Mouse (Mus musculus) forebrain, embryonic 11.5 days (tissue): Measurements from ENCODE around the gene Celsr1. TPM values are rescaled to one million over a fixed set of nuclear protein-coding genes. Genes with fewer than 3 reads are reported as not detected.

Experiments
- ATAC-seq: fragments of 200-750 bp; cut with Nextera tagmentation; replicated peaks from 2 replicates; pipeline ENCODE4 v1.8.0; 2017; ENCODE audit warnings: moderate TSS enrichment; ENCODE audit not compliant: low FRiP score
- DNase-seq: peaks from one replicate; pipeline ENCODE4 v3.0.0-alpha.2; 2017; ENCODE audit warnings: low spot score
- H3K27ac ChIP-seq: fragments of 300-500 bp; sonication (generic); 2 replicates; pipeline ENCODE4 v1.5.1; 2014; ENCODE audit warnings: low read depth, low read length
- H3K27me3 ChIP-seq: fragments of 300-500 bp; sonication (generic); 2 replicates; pipeline ENCODE4 v1.6.1; 2014; ENCODE audit warnings: mild to moderate bottlenecking, low read length, mixed read lengths; ENCODE audit not compliant: control insufficient read depth, insufficient read depth
- H3K36me3 ChIP-seq: fragments of 300-500 bp; sonication (generic); 2 replicates; pipeline ENCODE4 v1.6.1; 2014; ENCODE audit warnings: mild to moderate bottlenecking, low read length, moderate library complexity, mixed read lengths; ENCODE audit not compliant: control insufficient read depth, insufficient read depth
- H3K4me1 ChIP-seq: fragments of 300-500 bp; sonication (generic); replicated peaks from 2 replicates; pipeline ENCODE4 v1.6.1; 2014; ENCODE audit warnings: low read length, mixed read lengths; ENCODE audit not compliant: control insufficient read depth, insufficient read depth
- H3K4me2 ChIP-seq: fragments of 300-500 bp; sonication (generic); 2 replicates; pipeline ENCODE4 v1.6.1; 2014; ENCODE audit warnings: low read depth, mild to moderate bottlenecking, low read length, moderate library complexity, mixed read lengths; ENCODE audit not compliant: severe bottlenecking
- H3K4me3 ChIP-seq: fragments of 300-500 bp; sonication (generic); 2 replicates; pipeline ENCODE4 v1.5.1; 2014; ENCODE audit warnings: low read depth, low read length
- H3K9ac ChIP-seq: fragments of 300-500 bp; sonication (generic); 2 replicates; pipeline ENCODE4 v1.6.1; 2014; ENCODE audit warnings: low read length
- H3K9me3 ChIP-seq: fragments of 300-500 bp; sonication (generic); 2 replicates; pipeline ENCODE4 v1.6.1; 2016; ENCODE audit warnings: low read length, mixed read lengths; ENCODE audit not compliant: control insufficient read depth
- WGBS: fragments of 180-500 bp; shearing (Covaris S2); extraction: QIAGEN DNeasy Blood & Tissue Kit; methylation state at CpG from one replicate; pipeline ENCODE4 v1.1.7; 2014; 5-methylcytosine and 5-hydroxymethylcytosine counted together
- polyA plus RNA-seq: library from polyadenylated mRNA; unstranded; fragments of >200 nt; fragmentation: Nextera tagmentation; extraction: Ambion mirVana; gene quantifications from 2 replicates; pipeline ENCODE4 v1.2.1, GENCODE M21; 2014

Gene Celsr1
- polyA plus RNA-seq, 1 experiment from 2014 or later: 7.3 TPM

- Histone ChIP-seq H3K4me3 (no peak overlapping the region), H3K36me3 (no peaks in the 10 kb centered on the region), H3K27me3 (no peaks in the 10 kb centered on the region), H3K9ac (no peak overlapping the region), H3K4me1 (no peaks in the 10 kb centered on the region), H3K9me3 (no peaks in the 10 kb centered on the region), H3K4me2 (no peak overlapping the region), H3K27ac (no peak overlapping the region)
- ATAC-seq: no peak
- no peak for DNase-seq
- WGBS: 87% methylated on average over 5 of the region's 5 CpGs
Measured at GRCm38 (mm10) chr15:86077934-86078333, 44.4 kb upstream of the Celsr1 start.

DNA sequence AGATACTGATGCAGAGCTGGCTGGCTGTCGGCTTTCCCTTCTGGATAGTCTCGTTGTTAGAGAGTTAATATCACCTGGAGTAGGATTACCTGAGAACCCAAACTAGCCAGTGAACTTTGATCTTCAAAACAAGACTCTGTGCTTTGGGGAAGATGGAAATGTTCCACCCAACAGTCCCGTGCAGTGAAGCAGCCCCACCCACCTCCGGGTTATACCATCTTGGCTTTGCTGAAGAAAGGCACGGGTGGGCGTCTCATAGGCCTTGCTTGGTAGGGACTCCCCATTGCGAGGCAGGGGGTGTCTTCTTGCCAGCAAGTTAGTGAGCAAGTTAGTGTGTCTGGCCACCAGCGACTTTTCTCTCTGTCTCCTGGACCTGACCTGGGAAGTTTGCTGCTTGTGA is 42.8 kb upstream of the Celsr1 start:
- Histone ChIP-seq H3K27me3 (no peaks in the 10 kb centered on the region), H3K9ac (no peak overlapping the region), H3K36me3 (no peaks in the 10 kb centered on the region), H3K4me1 (no peaks in the 10 kb centered on the region), H3K4me3 (no peak overlapping the region), H3K27ac (no peak overlapping the region), H3K9me3 (no peaks in the 10 kb centered on the region), H3K4me2 (no peak overlapping the region)
- 87% methylated on average over 8 of the region's 8 CpGs for WGBS
- DNase-seq: no peak
- no peak for ATAC-seq

- DNase-seq: no peak
- H3K9me3 ChIP-seq: no peaks in the 10 kb centered on the region
- 82% methylated on average over 2 of the region's 2 CpGs for WGBS
- no peaks in the 10 kb centered on the region for H3K27me3 ChIP-seq
- H3K4me3 ChIP-seq: no peak overlapping the region
- no peaks in the 10 kb centered on the region for H3K36me3 ChIP-seq
- no peak overlapping the region for H3K4me2 ChIP-seq
- ATAC-seq: no peak
- no peaks in the 10 kb centered on the region for H3K4me1 ChIP-seq
- H3K27ac ChIP-seq: no peak overlapping the region
- no peak overlapping the region for H3K9ac ChIP-seq
Measured at GRCm38 (mm10) chr15:86076048-86076315, 42.4 kb upstream of the Celsr1 start.

DNA sequence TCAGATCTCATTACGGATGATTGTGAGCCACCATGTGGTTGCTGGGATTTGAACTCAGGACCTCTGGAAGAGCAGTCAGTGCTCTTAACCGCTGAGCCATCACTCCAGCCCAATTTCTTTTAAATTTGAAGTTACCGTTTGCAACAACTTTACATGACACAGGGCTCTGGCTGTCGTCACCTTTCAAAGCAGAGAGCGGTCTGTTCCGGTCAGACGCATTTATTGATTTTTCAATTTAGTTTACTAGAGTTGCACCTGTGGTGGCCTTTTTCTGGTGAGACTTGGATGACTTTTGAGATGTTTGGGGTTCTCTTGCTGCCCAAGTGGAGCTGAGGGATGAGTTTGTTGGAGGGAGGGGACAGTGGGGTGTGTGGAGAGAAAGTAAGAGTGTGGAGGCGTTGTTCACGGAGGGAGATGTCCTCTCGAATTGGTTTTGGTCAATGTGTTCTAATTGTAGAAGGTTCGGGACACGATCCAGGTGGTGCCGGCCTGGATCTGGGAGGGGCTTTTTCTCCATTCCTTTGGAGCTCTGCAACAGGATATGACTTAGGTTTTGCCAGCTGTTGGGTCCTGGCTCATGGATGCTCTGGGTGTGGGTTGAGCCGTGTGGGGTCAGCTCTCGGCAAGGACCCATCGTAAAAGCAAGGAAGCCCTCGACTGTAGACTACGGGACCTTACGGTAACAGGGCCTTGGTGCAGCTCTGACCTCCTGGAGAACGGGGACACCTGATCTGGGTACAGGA is 41.9 kb upstream of the Celsr1 start:
- no peak overlapping the region for H3K9ac ChIP-seq
- 93% methylated on average over 20 of the region's 20 CpGs for WGBS
- H3K27ac ChIP-seq: no peak overlapping the region
- ATAC-seq (no peak), DNase-seq (no peak)
- H3K27me3 ChIP-seq: no peaks in the 10 kb centered on the region
- no peak overlapping the region for H3K4me3 ChIP-seq
- H3K4me2 ChIP-seq: no peak overlapping the region
- no peaks in the 10 kb centered on the region for H3K4me1 ChIP-seq
- no peaks in the 10 kb centered on the region for H3K36me3 ChIP-seq
- no peaks in the 10 kb centered on the region for H3K9me3 ChIP-seq

DNA sequence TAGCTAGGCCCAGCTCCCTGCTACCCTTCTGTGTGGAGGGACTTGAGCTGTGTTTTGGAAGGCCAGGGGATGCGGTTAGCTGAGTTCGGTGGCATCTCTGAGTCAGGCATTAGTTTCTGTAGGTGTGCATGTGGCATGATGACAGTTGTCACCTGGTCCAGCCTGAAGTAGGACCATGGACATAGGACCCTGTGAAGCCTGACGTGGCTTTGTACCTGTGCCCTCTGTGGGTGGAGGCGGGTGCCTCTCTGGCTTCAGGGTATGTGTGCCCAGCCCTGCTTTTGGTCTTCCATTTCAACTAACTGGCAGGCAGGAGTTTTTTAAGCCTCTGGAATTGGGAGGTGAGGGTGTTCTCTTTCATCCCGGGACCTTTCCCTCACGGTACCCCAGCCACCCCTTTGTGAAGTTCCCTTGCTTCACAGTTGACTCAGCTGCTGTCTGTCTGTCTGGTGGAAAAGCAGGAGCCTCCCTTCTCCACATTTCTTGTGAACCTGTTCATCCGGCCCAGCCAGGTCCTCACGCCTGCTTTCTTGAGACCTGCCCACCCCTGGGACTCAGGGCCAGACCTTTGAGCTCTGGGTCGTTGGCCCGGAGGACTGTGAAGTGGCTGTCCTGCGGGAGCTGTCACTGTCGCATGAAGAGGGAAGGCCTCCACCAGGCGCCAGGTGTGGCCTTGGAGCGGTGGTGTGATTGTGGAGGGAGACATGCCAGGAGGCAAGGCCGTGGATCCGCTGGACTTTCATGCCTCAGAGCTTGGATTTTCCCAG is 40.8 kb upstream of the Celsr1 start:
- Histone ChIP-seq H3K4me1 (peaks cover 3% of the 10 kb centered on the region; the same call in 1 of the 2 replicates), H3K4me2 (no peak overlapping the region), H3K4me3 (no peak overlapping the region), H3K9me3 (no peaks in the 10 kb centered on the region), H3K27ac (no peak overlapping the region), H3K9ac (no peak overlapping the region), H3K36me3 (no peaks in the 10 kb centered on the region), H3K27me3 (no peaks in the 10 kb centered on the region)
- no peak for ATAC-seq
- WGBS: 91% methylated on average over 16 of the region's 16 CpGs
- DNase-seq: no peak

DNA sequence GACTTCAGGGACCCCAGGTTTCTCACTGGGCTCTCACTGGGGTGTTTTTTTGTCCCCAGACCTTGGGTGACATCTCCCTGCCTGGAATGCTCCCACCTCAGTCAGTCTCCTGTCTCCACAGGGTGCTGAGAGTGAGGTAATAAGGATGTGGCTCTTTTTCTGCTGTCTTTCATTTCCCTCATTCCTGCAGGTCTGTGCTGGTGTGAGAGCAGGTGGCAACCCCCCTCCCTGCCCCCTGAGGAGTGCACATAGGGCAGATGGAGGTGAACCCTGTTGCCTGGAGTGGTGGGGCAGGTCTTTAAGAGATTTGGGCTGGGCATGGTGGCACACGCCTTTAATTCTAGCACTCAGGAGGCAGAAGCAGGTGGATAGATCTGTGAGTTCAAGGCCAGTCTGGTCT is 37.6 kb upstream of the Celsr1 start:
- 76% methylated on average over 1 of the region's 1 CpGs for WGBS
- H3K27ac ChIP-seq: no peak overlapping the region

DNA sequence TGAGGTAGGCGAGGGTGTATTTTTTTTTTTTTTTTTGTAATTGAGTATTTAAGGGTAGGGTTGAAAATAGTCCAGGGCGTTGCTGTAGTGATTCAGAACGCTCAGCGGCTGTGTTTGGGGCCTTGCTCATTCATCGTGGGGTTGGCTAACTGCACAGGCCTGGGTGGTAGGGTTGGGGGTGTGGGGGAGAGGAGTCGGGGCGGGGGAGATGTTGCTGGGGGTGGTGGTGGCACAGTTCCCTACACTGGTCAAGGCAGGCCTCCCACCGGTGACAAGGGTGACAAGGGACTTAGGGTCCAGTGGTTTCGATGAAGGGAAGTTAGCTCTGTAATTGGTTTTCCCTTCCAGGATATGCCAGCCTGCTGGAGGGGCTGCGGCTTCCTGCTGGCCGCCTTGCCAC is 36.8 kb upstream of the Celsr1 start:
- WGBS: 58% methylated on average over 11 of the region's 11 CpGs
- H3K4me3 ChIP-seq: no peak overlapping the region
- no peak overlapping the region for H3K27ac ChIP-seq
- no peaks in the 10 kb centered on the region for H3K27me3 ChIP-seq
- no peak overlapping the region for H3K9ac ChIP-seq
- H3K4me2 ChIP-seq: no peak overlapping the region
- H3K36me3 ChIP-seq: no peaks in the 10 kb centered on the region
- no peak for ATAC-seq
- H3K9me3 ChIP-seq: no peaks in the 10 kb centered on the region
- H3K4me1 ChIP-seq: peaks cover 3% of the 10 kb centered on the region; the same call in 1 of the 2 replicates
- no peak for DNase-seq

More for the DNA sequence above, 37.6 kb upstream of the Celsr1 start:
- DNase-seq: no peak
- no peaks in the 10 kb centered on the region for H3K9me3 ChIP-seq
- ATAC-seq: no peak
- H3K9ac ChIP-seq: no peak overlapping the region
- H3K4me2 ChIP-seq: no peak overlapping the region
- H3K27me3 ChIP-seq: no peaks in the 10 kb centered on the region
- H3K36me3 ChIP-seq: no peaks in the 10 kb centered on the region
- peaks cover 3% of the 10 kb centered on the region; the same call in 1 of the 2 replicates for H3K4me1 ChIP-seq
- no peak overlapping the region for H3K4me3 ChIP-seq

GRCm38 (mm10) chr15:86069011-86069791 is 35.6 kb upstream of the Celsr1 start:
- no peak overlapping the region for H3K4me3 ChIP-seq
- no peaks in the 10 kb centered on the region for H3K27me3 ChIP-seq
- H3K36me3 ChIP-seq: no peaks in the 10 kb centered on the region
- DNase-seq: no peak
- ATAC-seq: no peak
- H3K9me3 ChIP-seq: no peaks in the 10 kb centered on the region
- no peak overlapping the region for H3K27ac ChIP-seq
- no peak overlapping the region for H3K4me2 ChIP-seq
- no peak overlapping the region for H3K9ac ChIP-seq
- WGBS: 81% methylated on average over 10 of the region's 10 CpGs
- peaks cover 3% of the 10 kb centered on the region; the same call in 1 of the 2 replicates for H3K4me1 ChIP-seq
